Mouse (Mus musculus): ENCODE data around the gene Syt8. TPM values are rescaled to one million over a fixed set of nuclear protein-coding genes. Genes with fewer than 3 reads are reported as not detected.

The Syt8 gene
- polyA plus RNA-seq, 1 experiment from 2014 or later, result not detected

DNA sequence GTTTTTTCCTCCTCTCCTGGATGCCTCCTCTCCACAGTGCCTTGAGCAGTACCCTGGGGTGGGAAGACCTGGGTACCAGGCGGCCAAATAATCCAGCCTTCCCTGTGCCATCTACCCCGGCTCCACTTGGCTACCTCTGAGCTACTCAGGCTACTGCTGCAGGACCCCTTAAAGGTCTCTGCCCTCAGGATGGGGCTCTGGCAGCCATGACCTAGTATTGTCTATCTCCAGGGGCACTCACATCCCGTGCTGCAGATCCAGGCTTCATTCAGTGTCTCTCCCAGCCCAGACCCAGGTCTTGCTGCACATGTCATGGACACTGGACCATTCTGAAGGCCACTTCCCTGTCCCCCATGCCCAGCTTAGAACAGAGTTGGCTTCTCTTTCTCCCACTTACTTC lies 45.2 kb downstream of the Syt8 start:
- Histone ChIP-seq H3K36me3 (ENCODE audit: control insufficient read depth, insufficient read depth, low read length) (peaks cover 9% of the 10 kb centered on the region; the same call in 1 of the 2 replicates), H3K4me3 (ENCODE audit: low read length) (no peak overlapping the region), H3K9ac (ENCODE audit: low read depth, low read length) (no peak overlapping the region), H3K4me2 (replicated peaks; ENCODE audit: low read depth, low read length) (no peak overlapping the region), H3K9me3 (ENCODE audit: control insufficient read depth, low read length) (no peaks in the 10 kb centered on the region), H3K27ac (ENCODE audit: low read depth, low read length) (peak overlapping the region; percentile 21; the same call in 1 of the 2 replicates), H3K4me1 (ENCODE audit: control insufficient read depth, insufficient read depth, low read length) (peaks cover 60% of the 10 kb centered on the region), H3K27me3 (ENCODE audit: control insufficient read depth, insufficient read depth, low read length) (no peaks in the 10 kb centered on the region)
- 89% methylated on average over 3 of the region's 3 CpGs for WGBS
- no peak for ATAC-seq (ENCODE audit: low FRiP score, low TSS enrichment)

GRCm38 (mm10) chr7:142480661-142481060 lies 46.0 kb downstream of the Syt8 start:
- no peaks in the 10 kb centered on the region for H3K27me3 ChIP-seq (ENCODE audit: control insufficient read depth, insufficient read depth, low read length)
- ATAC-seq (ENCODE audit: low FRiP score, low TSS enrichment), result no peak
- no peak overlapping the region for H3K4me3 ChIP-seq (ENCODE audit: low read length)
- peaks cover 17% of the 10 kb centered on the region; the same call in 1 of the 2 replicates for H3K36me3 ChIP-seq (ENCODE audit: control insufficient read depth, insufficient read depth, low read length)
- 96% methylated on average over 3 of the region's 3 CpGs for WGBS
- H3K27ac ChIP-seq (ENCODE audit: low read depth, low read length), result peak overlapping the region; percentile 97
- peak overlapping the region; percentile 76; the same call in 1 of the 2 replicates for H3K9ac ChIP-seq (ENCODE audit: low read depth, low read length)
- peaks cover 54% of the 10 kb centered on the region for H3K4me1 ChIP-seq (ENCODE audit: control insufficient read depth, insufficient read depth, low read length)
- no peaks in the 10 kb centered on the region for H3K9me3 ChIP-seq (ENCODE audit: control insufficient read depth, low read length)
- no peak overlapping the region for H3K4me2 ChIP-seq (replicated peaks; ENCODE audit: low read depth, low read length)

DNA sequence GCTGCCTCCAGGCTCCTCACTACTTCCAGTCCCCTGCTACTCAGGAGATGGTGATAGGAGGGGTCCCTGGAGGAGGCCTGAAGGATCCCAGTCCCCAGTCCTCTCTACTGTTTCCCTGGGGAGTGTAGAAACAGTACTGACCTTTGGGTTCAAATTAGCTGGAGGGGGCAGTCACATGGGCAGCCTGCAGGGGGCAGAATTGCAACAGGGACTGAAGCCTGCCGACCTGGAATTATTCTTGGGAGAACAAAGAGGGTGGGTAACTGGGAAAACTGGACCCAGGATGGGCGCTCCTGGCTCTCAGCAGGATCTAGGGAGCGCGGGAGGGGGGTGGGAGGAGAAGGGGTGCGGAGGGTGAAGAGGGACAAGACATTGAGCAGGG lies 46.5 kb downstream of the Syt8 start:
- Histone ChIP-seq H3K27me3 (ENCODE audit: control insufficient read depth, insufficient read depth, low read length) (no peaks in the 10 kb centered on the region), H3K9me3 (ENCODE audit: control insufficient read depth, low read length) (no peaks in the 10 kb centered on the region), H3K4me3 (ENCODE audit: low read length) (peak overlapping the region; percentile 23), H3K4me2 (replicated peaks; ENCODE audit: low read depth, low read length) (peak overlapping the region; percentile 49), H3K9ac (ENCODE audit: low read depth, low read length) (peak overlapping the region; percentile 76), H3K4me1 (ENCODE audit: control insufficient read depth, insufficient read depth, low read length) (peaks cover 50% of the 10 kb centered on the region), H3K27ac (ENCODE audit: low read depth, low read length) (peak overlapping the region; percentile 97), H3K36me3 (ENCODE audit: control insufficient read depth, insufficient read depth, low read length) (peaks cover 21% of the 10 kb centered on the region; the same call in 1 of the 2 replicates)
- peak; percentile 1; the same call in 1 of the 2 replicates for ATAC-seq (ENCODE audit: low FRiP score, low TSS enrichment)
- WGBS, result 2% methylated on average over 5 of the region's 5 CpGs

DNA sequence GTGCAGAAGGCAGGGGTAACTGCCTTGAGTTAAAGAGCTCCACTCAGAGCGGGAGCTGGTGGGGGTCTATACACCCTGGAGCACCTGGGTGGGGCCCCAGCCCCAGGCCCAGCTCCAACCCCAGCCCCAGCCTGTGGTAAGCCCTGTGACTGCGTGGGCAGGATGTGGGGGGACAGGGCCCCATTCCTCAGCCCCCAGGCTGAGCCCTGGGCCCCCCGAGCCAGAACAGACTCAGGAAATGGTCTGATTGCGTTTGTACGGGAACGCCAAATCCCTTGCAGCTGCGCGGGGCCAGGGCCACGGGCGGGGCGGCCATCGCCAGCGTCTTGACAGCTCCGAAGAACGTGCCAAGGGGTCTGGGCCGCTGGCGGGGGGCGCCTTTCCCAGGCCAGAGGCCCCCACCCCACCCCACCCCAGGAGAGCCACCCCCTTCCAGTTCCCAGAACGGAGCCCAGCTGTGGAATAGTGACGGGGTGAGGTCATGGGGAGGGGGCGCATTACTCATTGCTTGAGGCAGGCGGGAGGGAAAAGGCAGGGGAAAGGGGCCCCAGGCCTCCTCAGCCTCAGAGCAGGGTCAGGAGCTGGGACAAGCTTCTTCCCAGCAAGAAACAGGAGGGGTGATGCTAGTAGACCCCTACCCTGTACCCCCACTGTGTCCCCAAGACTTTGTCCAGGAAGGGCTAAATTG lies 47.1 kb downstream of the Syt8 start:
- peak overlapping the region; percentile 23 for H3K4me3 ChIP-seq (ENCODE audit: low read length)
- no peaks in the 10 kb centered on the region for H3K9me3 ChIP-seq (ENCODE audit: control insufficient read depth, low read length)
- no peaks in the 10 kb centered on the region for H3K27me3 ChIP-seq (ENCODE audit: control insufficient read depth, insufficient read depth, low read length)
- H3K4me2 ChIP-seq (replicated peaks; ENCODE audit: low read depth, low read length), result peak overlapping the region; percentile 49
- H3K36me3 ChIP-seq (ENCODE audit: control insufficient read depth, insufficient read depth, low read length), result peaks cover 27% of the 10 kb centered on the region; the same call in 1 of the 2 replicates
- WGBS, result 1% methylated on average over 22 of the region's 22 CpGs
- peak overlapping the region; percentile 76 for H3K9ac ChIP-seq (ENCODE audit: low read depth, low read length)
- H3K4me1 ChIP-seq (ENCODE audit: control insufficient read depth, insufficient read depth, low read length), result peaks cover 46% of the 10 kb centered on the region
- peak overlapping the region; percentile 97 for H3K27ac ChIP-seq (ENCODE audit: low read depth, low read length)
- ATAC-seq (ENCODE audit: low FRiP score, low TSS enrichment), result peak; percentile 73

GRCm38 (mm10) chr7:142482256-142482609 lies 47.6 kb downstream of the Syt8 start:
- no peaks in the 10 kb centered on the region for H3K9me3 ChIP-seq (ENCODE audit: control insufficient read depth, low read length)
- ATAC-seq (ENCODE audit: low FRiP score, low TSS enrichment), result no peak; the same call in 1 of the 2 replicates
- H3K27ac ChIP-seq (ENCODE audit: low read depth, low read length), result peak overlapping the region; percentile 97
- H3K9ac ChIP-seq (ENCODE audit: low read depth, low read length), result peak overlapping the region; percentile 76
- H3K27me3 ChIP-seq (ENCODE audit: control insufficient read depth, insufficient read depth, low read length), result no peaks in the 10 kb centered on the region
- peaks cover 31% of the 10 kb centered on the region; the same call in 1 of the 2 replicates for H3K36me3 ChIP-seq (ENCODE audit: control insufficient read depth, insufficient read depth, low read length)
- peaks cover 45% of the 10 kb centered on the region for H3K4me1 ChIP-seq (ENCODE audit: control insufficient read depth, insufficient read depth, low read length)
- no peak overlapping the region for H3K4me3 ChIP-seq (ENCODE audit: low read length)
- H3K4me2 ChIP-seq (replicated peaks; ENCODE audit: low read depth, low read length), result peak overlapping the region; percentile 49; the same call in 1 of the 2 replicates
- 21% methylated on average over 6 of the region's 6 CpGs for WGBS

DNA sequence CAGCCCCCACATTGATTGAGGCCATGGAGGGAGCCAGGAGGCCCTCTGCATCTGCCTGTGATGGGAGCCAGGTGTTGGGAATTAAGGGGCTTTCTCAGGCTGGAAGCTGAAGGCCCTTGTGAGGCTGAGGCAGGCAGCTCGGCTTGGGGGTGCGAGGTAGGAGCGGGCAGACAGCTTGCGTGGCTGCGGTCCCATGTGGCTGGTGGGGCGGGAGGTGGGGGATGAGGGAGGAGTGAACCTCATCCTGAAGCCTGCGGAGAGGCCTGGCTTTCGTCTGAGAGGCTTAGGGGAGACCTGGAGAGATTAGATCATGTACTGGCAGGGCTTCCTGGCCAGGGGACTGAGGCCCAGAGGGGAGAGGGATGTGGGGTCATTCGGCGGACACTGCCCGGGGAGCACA lies 48.5 kb downstream of the Syt8 start:
- 45% methylated on average over 11 of the region's 11 CpGs for WGBS
- Histone ChIP-seq H3K4me3 (ENCODE audit: low read length) (no peak overlapping the region), H3K27ac (ENCODE audit: low read depth, low read length) (peak overlapping the region; percentile 97), H3K36me3 (ENCODE audit: control insufficient read depth, insufficient read depth, low read length) (peaks cover 36% of the 10 kb centered on the region; the same call in 1 of the 2 replicates), H3K4me2 (replicated peaks; ENCODE audit: low read depth, low read length) (no peak overlapping the region), H3K9me3 (ENCODE audit: control insufficient read depth, low read length) (no peaks in the 10 kb centered on the region), H3K4me1 (ENCODE audit: control insufficient read depth, insufficient read depth, low read length) (peaks cover 47% of the 10 kb centered on the region), H3K9ac (ENCODE audit: low read depth, low read length) (peak overlapping the region; percentile 0; the same call in 1 of the 2 replicates), H3K27me3 (ENCODE audit: control insufficient read depth, insufficient read depth, low read length) (no peaks in the 10 kb centered on the region)
- peak; percentile 9 for ATAC-seq (ENCODE audit: low FRiP score, low TSS enrichment)

DNA sequence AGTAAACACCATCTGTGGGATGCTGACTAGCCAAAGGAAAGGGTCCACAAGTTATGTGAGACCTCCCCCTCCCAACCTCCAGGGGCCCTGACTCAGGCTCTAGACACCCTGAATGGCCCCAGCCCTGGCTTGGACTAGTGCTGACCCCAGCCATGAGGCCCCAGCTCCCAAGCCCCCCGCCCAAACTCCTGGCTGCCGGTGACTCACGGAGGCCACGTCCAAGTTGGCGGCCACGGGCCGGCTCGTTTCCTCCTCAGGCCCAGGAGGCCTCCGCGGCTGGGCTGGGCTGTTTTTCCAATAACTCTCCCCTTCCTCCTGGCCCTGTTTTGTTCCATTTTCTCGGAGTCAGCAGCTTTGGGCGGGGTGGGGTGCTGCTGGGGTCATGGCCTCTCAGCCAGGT lies 50.1 kb downstream of the Syt8 start:
- Histone ChIP-seq H3K27me3 (ENCODE audit: control insufficient read depth, insufficient read depth, low read length) (no peaks in the 10 kb centered on the region), H3K27ac (ENCODE audit: low read depth, low read length) (peak overlapping the region; percentile 18; the same call in 1 of the 2 replicates), H3K9me3 (ENCODE audit: control insufficient read depth, low read length) (no peaks in the 10 kb centered on the region), H3K4me3 (ENCODE audit: low read length) (no peak overlapping the region), H3K4me1 (ENCODE audit: control insufficient read depth, insufficient read depth, low read length) (peaks cover 47% of the 10 kb centered on the region), H3K4me2 (replicated peaks; ENCODE audit: low read depth, low read length) (no peak overlapping the region), H3K36me3 (ENCODE audit: control insufficient read depth, insufficient read depth, low read length) (peaks cover 52% of the 10 kb centered on the region), H3K9ac (ENCODE audit: low read depth, low read length) (no peak overlapping the region)
- ATAC-seq (ENCODE audit: low FRiP score, low TSS enrichment), result no peak
- WGBS, result 57% methylated on average over 12 of the region's 12 CpGs

DNA sequence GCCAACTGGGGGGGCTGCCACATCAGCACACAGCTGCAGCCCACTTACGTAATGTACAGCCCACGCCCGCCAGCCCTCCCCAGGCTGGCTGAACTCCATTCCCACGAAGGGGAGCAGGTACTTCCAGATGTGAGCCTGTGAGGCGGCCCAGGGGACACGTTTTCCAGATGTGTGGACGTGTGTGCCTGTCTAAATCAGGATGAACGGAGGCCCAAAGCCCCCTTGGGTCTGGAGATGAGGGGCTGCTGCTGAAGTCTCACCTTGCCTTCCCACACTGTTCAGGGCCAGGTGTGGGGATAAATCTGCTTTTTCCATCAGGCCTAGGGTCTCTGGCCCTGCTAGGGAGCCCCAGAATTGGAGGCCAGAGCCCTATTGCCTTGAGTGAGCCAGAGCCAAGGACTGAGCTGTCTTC lies 52.1 kb downstream of the Syt8 start:
- Histone ChIP-seq H3K4me2 (replicated peaks; ENCODE audit: low read depth, low read length) (no peak overlapping the region), H3K27me3 (ENCODE audit: control insufficient read depth, insufficient read depth, low read length) (no peaks in the 10 kb centered on the region), H3K9me3 (ENCODE audit: control insufficient read depth, low read length) (no peaks in the 10 kb centered on the region), H3K36me3 (ENCODE audit: control insufficient read depth, insufficient read depth, low read length) (peaks cover 72% of the 10 kb centered on the region), H3K4me3 (ENCODE audit: low read length) (no peak overlapping the region), H3K4me1 (ENCODE audit: control insufficient read depth, insufficient read depth, low read length) (peaks cover 37% of the 10 kb centered on the region), H3K27ac (ENCODE audit: low read depth, low read length) (peak overlapping the region; percentile 74), H3K9ac (ENCODE audit: low read depth, low read length) (0 out of 2 replicates have a peak overlapping the region, but pooled peaks have one; percentile 18)
- no peak for ATAC-seq (ENCODE audit: low FRiP score, low TSS enrichment)
- 70% methylated on average over 8 of the region's 8 CpGs for WGBS

DNA sequence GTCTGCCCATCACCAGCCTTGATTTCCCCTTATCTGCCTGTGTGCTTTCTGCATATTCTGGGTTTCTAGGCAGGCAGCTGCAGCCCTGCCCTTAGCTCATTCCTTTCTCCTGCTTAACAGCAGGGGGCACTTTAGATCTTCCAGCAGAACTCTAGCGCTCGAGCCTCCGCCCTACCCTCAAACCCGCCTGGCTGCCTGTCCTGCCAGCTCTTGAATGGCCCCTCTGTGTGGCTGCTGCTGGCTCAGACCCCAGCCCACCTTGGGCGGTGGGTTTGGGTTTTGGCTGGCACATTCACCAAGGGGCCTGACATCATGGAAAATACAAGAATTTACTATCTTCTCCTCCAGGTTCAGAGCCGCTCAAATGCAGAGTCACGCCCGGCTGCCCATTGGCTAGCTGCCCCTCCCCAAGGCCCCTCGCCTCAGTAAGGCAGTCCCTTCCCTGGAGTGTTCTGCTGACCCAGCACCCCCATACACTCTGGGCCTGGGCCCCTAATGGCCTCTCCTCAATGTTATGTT lies 52.8 kb downstream of the Syt8 start:
- 17% methylated on average over 9 of the region's 9 CpGs for WGBS
- Histone ChIP-seq H3K27me3 (ENCODE audit: control insufficient read depth, insufficient read depth, low read length) (no peaks in the 10 kb centered on the region), H3K4me2 (replicated peaks; ENCODE audit: low read depth, low read length) (peak overlapping the region; percentile 19; the same call in 1 of the 2 replicates), H3K27ac (ENCODE audit: low read depth, low read length) (peak overlapping the region; percentile 74), H3K36me3 (ENCODE audit: control insufficient read depth, insufficient read depth, low read length) (peaks cover 79% of the 10 kb centered on the region), H3K4me1 (ENCODE audit: control insufficient read depth, insufficient read depth, low read length) (peaks cover 30% of the 10 kb centered on the region), H3K9ac (ENCODE audit: low read depth, low read length) (peak overlapping the region; percentile 28), H3K4me3 (ENCODE audit: low read length) (no peak overlapping the region), H3K9me3 (ENCODE audit: control insufficient read depth, low read length) (no peaks in the 10 kb centered on the region)
- peak; percentile 53 for ATAC-seq (ENCODE audit: low FRiP score, low TSS enrichment)

Data from kidney, embryonic 14.5 days (tissue).